Mouse (Mus musculus) neural tube, embryonic 14.5 days (tissue): ENCODE data around the gene Thsd4. TPM values are rescaled to one million over a fixed set of nuclear protein-coding genes. Genes with fewer than 3 reads are reported as not detected.
"Not testable (repeated sequence)": the region's sequence is repeated elsewhere in the genome, so short reads cannot be mapped to it uniquely, and the experiment has no call there.

Experiments used
- ATAC-seq: fragments of 200-750 bp; cut with Nextera tagmentation; 2 replicates; pipeline ENCODE4 v1.8.0; 2017; ENCODE audit warnings: low read depth, mild to moderate bottlenecking, moderate TSS enrichment, moderate library complexity
- H3K27ac ChIP-seq: fragments of 300-500 bp; sonication (generic); 2 replicates; pipeline ENCODE4 v1.5.1; 2014; ENCODE audit warnings: low read depth, mild to moderate bottlenecking, control low read depth, low read length, moderate library complexity, mixed read lengths
- H3K27me3 ChIP-seq: fragments of 300-500 bp; sonication (generic); 2 replicates; pipeline ENCODE4 v1.6.1; 2014; ENCODE audit warnings: low read length; ENCODE audit not compliant: control insufficient read depth, insufficient read depth
- H3K36me3 ChIP-seq: fragments of 300-500 bp; sonication (generic); 2 replicates; pipeline ENCODE4 v1.6.1; 2014; ENCODE audit warnings: low read length, mixed read lengths; ENCODE audit not compliant: control insufficient read depth, insufficient read depth
- H3K4me1 ChIP-seq: fragments of 300-500 bp; sonication (generic); 2 replicates; pipeline ENCODE4 v1.6.1; 2014; ENCODE audit warnings: low read length; ENCODE audit not compliant: control insufficient read depth, insufficient read depth
- H3K4me2 ChIP-seq: fragments of 300-500 bp; sonication (generic); 2 replicates; pipeline ENCODE4 v1.6.1; 2014; ENCODE audit warnings: mild to moderate bottlenecking, low read depth, low read length, control low read depth
- H3K4me3 ChIP-seq: fragments of 300-500 bp; sonication (generic); 2 replicates; pipeline ENCODE4 v1.5.1; 2014; ENCODE audit warnings: low read depth, low read length, control low read depth, mixed read lengths
- H3K9ac ChIP-seq: fragments of 300-500 bp; sonication (generic); replicated peaks from 2 replicates; pipeline ENCODE4 v1.6.1; 2014; ENCODE audit warnings: low read depth, mild to moderate bottlenecking, control low read depth, low read length, mixed read lengths
- H3K9me3 ChIP-seq: fragments of 300-500 bp; sonication (generic); 2 replicates; pipeline ENCODE4 v1.6.1; 2016; ENCODE audit warnings: low read length; ENCODE audit not compliant: control insufficient read depth
- WGBS: fragments of 180-500 bp; shearing (Covaris S2); extraction: QIAGEN DNeasy Blood & Tissue Kit; methylation state at CpG from one replicate; pipeline ENCODE4 v1.1.7; 2014; 5-methylcytosine and 5-hydroxymethylcytosine counted together
- polyA plus RNA-seq: library from polyadenylated mRNA; unstranded; fragments of >200 nt; fragmentation: Nextera tagmentation; extraction: Ambion mirVana; gene quantifications from 2 replicates; pipeline ENCODE4 v1.2.1, GENCODE M21; 2014

Thsd4 gene
- polyA plus RNA-seq, 1 experiment from 2014 or later, result 9.0 TPM

GRCm38 (mm10) chr9:60279556-60279955, 242.3 kb downstream of the Thsd4 start:
- no peak for ATAC-seq
- WGBS, result 90% methylated on average over 6 of the region's 6 CpGs
- Histone ChIP-seq H3K36me3 (no peaks in the 10 kb centered on the region), H3K9me3 (no peaks in the 10 kb centered on the region), H3K4me3 (no peak overlapping the region), H3K27ac (no peak overlapping the region), H3K4me2 (no peak overlapping the region), H3K27me3 (no peaks in the 10 kb centered on the region), H3K9ac (no peak overlapping the region), H3K4me1 (peaks cover 5% of the 10 kb centered on the region; the same call in 1 of the 2 replicates)

GRCm38 (mm10) chr9:60276351-60276750, 245.5 kb downstream of the Thsd4 start:
- Histone ChIP-seq H3K27ac (no peak overlapping the region), H3K4me3 (no peak overlapping the region), H3K9me3 (no peaks in the 10 kb centered on the region), H3K9ac (no peak overlapping the region), H3K4me1 (peaks cover 4% of the 10 kb centered on the region; the same call in 1 of the 2 replicates), H3K4me2 (no peak overlapping the region), H3K27me3 (no peaks in the 10 kb centered on the region), H3K36me3 (no peaks in the 10 kb centered on the region)
- ATAC-seq, result no peak
- WGBS, result 20% methylated on average over 5 of the region's 5 CpGs

GRCm38 (mm10) chr9:60275410-60276159, 246.3 kb downstream of the Thsd4 start:
- H3K4me3 ChIP-seq, result no peak overlapping the region
- no peak; the same call in none of the 2 replicates for ATAC-seq
- H3K27me3 ChIP-seq, result no peaks in the 10 kb centered on the region
- H3K27ac ChIP-seq, result no peak overlapping the region
- H3K9ac ChIP-seq, result no peak overlapping the region
- WGBS, result 9% methylated on average over 12 of the region's 12 CpGs
- no peaks in the 10 kb centered on the region for H3K9me3 ChIP-seq
- 0 out of 2 replicates have a peak, but pooled peaks cover 2% of the 10 kb centered on the region for H3K4me1 ChIP-seq
- H3K4me2 ChIP-seq, result no peak overlapping the region
- no peaks in the 10 kb centered on the region for H3K36me3 ChIP-seq

GRCm38 (mm10) chr9:60274503-60274902, 247.3 kb downstream of the Thsd4 start:
- H3K9ac ChIP-seq, result no peak overlapping the region
- H3K4me1 ChIP-seq, result 0 out of 2 replicates have a peak, but pooled peaks cover 2% of the 10 kb centered on the region
- ATAC-seq, result no peak
- H3K27ac ChIP-seq, result no peak overlapping the region
- H3K36me3 ChIP-seq, result no peaks in the 10 kb centered on the region
- no peaks in the 10 kb centered on the region for H3K27me3 ChIP-seq
- H3K4me3 ChIP-seq, result no peak overlapping the region
- H3K4me2 ChIP-seq, result no peak overlapping the region
- H3K9me3 ChIP-seq, result no peaks in the 10 kb centered on the region
- 77% methylated on average over 4 of the region's 4 CpGs for WGBS

GRCm38 (mm10) chr9:60272345-60272744, 249.5 kb downstream of the Thsd4 start:
- not testable (repeated sequence) for H3K36me3 ChIP-seq, H3K4me1 ChIP-seq, H3K4me3 ChIP-seq, H3K4me2 ChIP-seq, H3K27ac ChIP-seq, H3K27me3 ChIP-seq, H3K9me3 ChIP-seq, H3K9ac ChIP-seq, ATAC-seq
- 88% methylated on average over 8 of the region's 8 CpGs for WGBS

- Histone ChIP-seq H3K4me2 (no peak overlapping the region), H3K27me3 (no peaks in the 10 kb centered on the region), H3K36me3 (no peaks in the 10 kb centered on the region), H3K9ac (no peak overlapping the region), H3K27ac (no peak overlapping the region), H3K4me3 (no peak overlapping the region), H3K9me3 (no peaks in the 10 kb centered on the region), H3K4me1 (peaks cover 2% of the 10 kb centered on the region; the same call in 1 of the 2 replicates)
- no peak for ATAC-seq
- 85% methylated on average over 2 of the region's 2 CpGs for WGBS
These were observed 249.9 kb downstream of the Thsd4 start for GRCm38 (mm10) chr9:60271940-60272339.

- no peak for ATAC-seq
- Histone ChIP-seq H3K4me2 (no peak overlapping the region), H3K27ac (no peak overlapping the region), H3K9me3 (no peaks in the 10 kb centered on the region), H3K4me1 (no peaks in the 10 kb centered on the region; the same call in 1 of the 2 replicates), H3K9ac (no peak overlapping the region), H3K4me3 (no peak overlapping the region), H3K36me3 (no peaks in the 10 kb centered on the region), H3K27me3 (no peaks in the 10 kb centered on the region)
- 90% methylated on average over 5 of the region's 5 CpGs for whole genome bisulfite sequencing
These were observed 252.0 kb downstream of the Thsd4 start for GRCm38 (mm10) chr9:60269807-60270206.

GRCm38 (mm10) chr9:60267273-60267626, 254.6 kb downstream of the Thsd4 start:
- Histone ChIP-seq H3K4me1 (no peaks in the 10 kb centered on the region; the same call in 1 of the 2 replicates), H3K27ac (peak overlapping the region; percentile 65), H3K9ac (no peak overlapping the region), H3K27me3 (no peaks in the 10 kb centered on the region), H3K4me3 (no peak overlapping the region), H3K9me3 (no peaks in the 10 kb centered on the region), H3K36me3 (no peaks in the 10 kb centered on the region), H3K4me2 (no peak overlapping the region)
- WGBS, result 46% methylated on average over 5 of the region's 5 CpGs
- no peak for ATAC-seq

- Histone ChIP-seq H3K27ac (peak overlapping the region; percentile 65), H3K36me3 (no peaks in the 10 kb centered on the region), H3K4me3 (no peak overlapping the region), H3K4me2 (no peak overlapping the region), H3K9me3 (no peaks in the 10 kb centered on the region), H3K9ac (no peak overlapping the region), H3K4me1 (no peaks in the 10 kb centered on the region; the same call in 1 of the 2 replicates), H3K27me3 (no peaks in the 10 kb centered on the region)
- WGBS, result 45% methylated on average over 15 of the region's 15 CpGs
- ATAC-seq, result peak; percentile 72
These were observed 255.1 kb downstream of the Thsd4 start for GRCm38 (mm10) chr9:60266583-60267272.
